27 mouse cellular contexts compared by ENCODE assay signal in genomic region chr6:107717194-107717593, GRCm38 (mm10).
"Had no signal": no experiment of that assay in that cellular context is flagged by ENCODE, and none has a peak within 500 bp of the region (broad histone marks: within the 10 kb centered on the region; RNA-seq: fewer than 3 reads in every experiment).

No protein-coding gene starts in this region.

- H3K9me3 ChIP-seq: embryonic facial prominence, embryonic 10.5 days; embryonic facial prominence, embryonic 12.5 days; embryonic facial prominence, embryonic 13.5 days; embryonic facial prominence, embryonic 15.5 days; forebrain, embryonic 10.5 days; forebrain, embryonic 12.5 days; forebrain, embryonic 13.5 days; forebrain, embryonic 15.5 days; heart, embryonic 10.5 days had no signal

- H3K36me3 ChIP-seq: embryonic facial prominence, embryonic 10.5 days; embryonic facial prominence, embryonic 12.5 days; embryonic facial prominence, embryonic 13.5 days; embryonic facial prominence, embryonic 15.5 days; forebrain, embryonic 10.5 days; forebrain, embryonic 12.5 days; forebrain, embryonic 15.5 days; heart, embryonic 10.5 days had no signal

- H3K27me3 ChIP-seq: embryonic facial prominence, embryonic 12.5 days; embryonic facial prominence, embryonic 15.5 days; forebrain, embryonic 12.5 days; forebrain, embryonic 13.5 days; forebrain, embryonic 15.5 days had no signal

- ATAC-seq: forebrain, embryonic 13.5 days; forebrain, embryonic 14.5 days; forebrain, embryonic 15.5 days; forebrain, embryonic 16.5 days; forebrain, postnatal 0 days had no signal

- H3K4me2 ChIP-seq: embryonic facial prominence, embryonic 12.5 days; embryonic facial prominence, embryonic 13.5 days; embryonic facial prominence, embryonic 15.5 days; forebrain, embryonic 12.5 days; forebrain, embryonic 13.5 days; forebrain, embryonic 15.5 days had no signal

- H3K4me3 ChIP-seq: embryonic facial prominence, embryonic 10.5 days; embryonic facial prominence, embryonic 12.5 days; embryonic facial prominence, embryonic 13.5 days; embryonic facial prominence, embryonic 15.5 days; erythroblast, embryonic 14.5 days; forebrain, embryonic 10.5 days; forebrain, embryonic 12.5 days; forebrain, embryonic 13.5 days; forebrain, embryonic 15.5 days; gastrocnemius, adult 2 months; heart, adult 2 months; heart, embryonic 10.5 days had no signal

- H3K27ac ChIP-seq: embryonic facial prominence, embryonic 10.5 days; embryonic facial prominence, embryonic 12.5 days; embryonic facial prominence, embryonic 13.5 days; embryonic facial prominence, embryonic 15.5 days; forebrain, embryonic 10.5 days; forebrain, embryonic 12.5 days; forebrain, embryonic 13.5 days; forebrain, embryonic 15.5 days; gastrocnemius, adult 2 months; heart, adult 2 months; heart, embryonic 10.5 days had no signal

- DNase-seq: cerebellum, adult 9-11 months; cerebellum, postnatal 10 days; cerebellum, postnatal 14 days; cerebellum, postnatal 25 days; cerebellum, postnatal 36 days; embryo, embryonic 11 days; forebrain, postnatal 0 days; gastrocnemius, adult 2 months; gastrocnemius, postnatal 10 days; gastrocnemius, postnatal 14 days; gastrocnemius, postnatal 25 days; gastrocnemius, postnatal 36 days; heart, adult 11 months; heart, adult 18-20 months; heart, adult 2 months had no signal

- H3K4me1 ChIP-seq: embryonic facial prominence, embryonic 12.5 days; embryonic facial prominence, embryonic 13.5 days; embryonic facial prominence, embryonic 15.5 days; heart, embryonic 10.5 days had no signal

- H3K9ac ChIP-seq: embryonic facial prominence, embryonic 12.5 days; embryonic facial prominence, embryonic 13.5 days; embryonic facial prominence, embryonic 15.5 days; forebrain, embryonic 12.5 days; forebrain, embryonic 13.5 days; forebrain, embryonic 15.5 days; forebrain, postnatal 0 days had no signal
